Mouse (Mus musculus) mouse embryonic stem cell (cell line): ENCODE data around the gene Slc4a11.

Experiments used
- in situ Hi-C, 2 experiments: fragments of 300-500 bp; cut with MboI; formaldehyde crosslinking; loops; 1 replicate in 1 of 2; 3 replicates in 1 of 2; pipeline ENCODE4 v1.14.3; 2019 to 2020; ENCODE audit warnings: low sequenced_read_pairs in 2 of 2, low pct_unique_long_range_greater_than_20kb in 1 of 2, mixed read lengths in 1 of 2; ENCODE audit not compliant: unreplicated experiment in 1 of 2

Gene Slc4a11

DNA sequence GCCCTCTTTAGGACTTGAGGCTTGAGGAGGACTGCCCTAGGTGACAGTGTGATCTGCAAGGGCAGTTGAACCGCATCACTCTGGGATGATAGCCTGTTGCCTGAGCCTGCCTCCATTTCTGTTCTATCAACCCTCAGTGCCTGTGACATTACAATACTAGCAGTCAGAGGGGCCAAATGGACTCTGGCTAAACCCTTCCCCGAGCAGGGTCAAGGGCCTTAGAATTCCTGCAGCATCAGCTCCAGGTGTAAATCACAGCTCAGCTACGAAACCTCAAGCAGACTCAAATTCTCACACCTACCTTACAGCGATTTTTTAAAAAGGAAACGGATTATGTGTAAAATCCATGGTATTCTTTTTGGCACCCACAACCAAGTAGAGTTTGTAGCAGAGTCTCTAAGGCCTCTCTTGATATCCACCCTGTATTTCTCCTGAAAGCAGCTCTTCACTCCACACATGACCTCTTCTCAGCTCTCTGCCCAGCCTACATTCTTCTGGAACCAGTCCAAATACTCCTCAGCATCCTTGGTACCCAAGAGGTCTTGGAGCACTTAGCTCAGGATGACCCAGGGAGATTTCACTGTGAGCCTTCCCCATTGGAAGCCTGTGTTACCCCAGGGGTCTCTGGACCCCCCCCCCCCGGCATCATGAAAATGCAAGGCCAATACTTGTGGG is 55.8 kb downstream of the Slc4a11 start:
- in situ Hi-C loops, result no loop called here

GRCm38 (mm10) chr2:130639276-130639675 is 58.0 kb downstream of the Slc4a11 start:
- in situ Hi-C loops, result no loop called here

- in situ Hi-C loops, result no loop called here
These were observed 59.2 kb downstream of the Slc4a11 start for GRCm38 (mm10) chr2:130638101-130638611.

- in situ Hi-C loops, result no loop called here
These were observed 61.5 kb downstream of the Slc4a11 start for GRCm38 (mm10) chr2:130635847-130636246.

GRCm38 (mm10) chr2:130634739-130635411 is 62.4 kb downstream of the Slc4a11 start:
- in situ Hi-C loops, result no loop called here
